Mouse (Mus musculus) Muller cell, postnatal 12 days (primary cell): ENCODE data around the gene Sept1.
"Not testable (repeated sequence)": the region's sequence is repeated elsewhere in the genome, so short reads cannot be mapped to it uniquely, and the experiment has no call there.

Source experiments
- DNase-seq: peaks from one replicate; pipeline ENCODE4 v3.0.0-alpha.2; 2015; ENCODE audit errors: inconsistent ontology term

Gene Sept1

DNA sequence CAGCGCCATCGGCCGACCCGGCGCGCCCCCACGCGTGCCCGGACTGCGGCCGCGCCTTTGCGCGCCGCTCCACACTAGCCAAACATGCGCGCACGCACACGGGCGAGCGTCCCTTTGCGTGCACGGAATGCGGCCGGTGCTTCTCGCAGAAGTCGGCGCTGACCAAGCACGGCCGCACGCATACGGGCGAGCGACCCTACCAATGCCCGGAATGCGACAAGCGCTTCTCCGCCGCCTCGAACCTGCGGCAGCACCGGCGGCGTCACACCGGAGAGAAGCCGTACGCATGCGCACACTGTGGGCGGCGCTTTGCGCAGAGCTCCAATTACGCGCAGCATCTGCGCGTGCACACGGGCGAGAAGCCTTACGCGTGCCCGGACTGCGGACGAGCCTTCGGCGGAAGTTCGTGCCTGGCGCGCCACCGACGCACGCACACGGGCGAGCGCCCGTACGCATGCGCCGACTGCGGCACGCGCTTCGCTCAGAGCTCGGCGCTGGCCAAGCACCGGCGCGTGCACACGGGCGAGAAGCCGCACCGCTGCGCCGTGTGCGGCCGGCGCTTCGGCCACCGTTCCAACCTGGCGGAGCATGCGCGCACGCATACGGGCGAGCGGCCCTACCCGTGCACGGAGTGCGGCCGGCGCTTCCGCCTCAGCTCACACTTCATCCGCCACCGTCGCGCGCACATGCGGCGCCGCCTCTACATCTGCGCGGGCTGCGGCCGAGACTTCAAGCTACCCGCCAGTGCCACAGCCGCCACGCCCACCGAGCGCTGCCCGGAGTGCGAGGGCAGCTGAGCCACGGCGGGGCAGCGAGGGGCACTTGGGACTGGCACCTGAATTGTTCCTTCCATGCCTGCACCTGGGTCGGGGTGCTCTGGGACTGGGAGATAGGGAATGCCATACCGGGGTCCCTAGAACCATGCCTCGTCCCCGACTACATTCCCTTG is 21.2 kb upstream of the Sept1 start:
- peak; percentile 95 for DNase-seq

DNA sequence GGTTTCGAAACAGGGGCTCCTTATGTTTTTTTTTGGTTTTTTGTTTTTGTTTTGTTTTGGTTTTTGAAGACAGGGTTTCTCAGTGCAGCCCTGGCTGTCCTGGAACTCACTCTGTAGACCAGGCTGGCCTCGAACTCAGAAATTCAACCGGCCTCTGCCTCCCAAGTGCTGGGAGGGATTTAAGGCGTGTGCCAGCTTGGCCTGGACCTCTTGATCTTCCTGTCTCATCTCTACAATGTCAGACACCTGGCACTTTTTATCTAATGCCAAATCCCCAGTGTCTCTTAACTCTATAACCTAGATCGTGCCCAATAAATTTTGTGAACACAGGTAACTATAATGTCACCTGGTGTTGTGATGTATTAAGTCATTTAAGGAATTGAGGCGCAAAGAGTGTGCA is 20.4 kb upstream of the Sept1 start:
- no peak for DNase-seq

DNA sequence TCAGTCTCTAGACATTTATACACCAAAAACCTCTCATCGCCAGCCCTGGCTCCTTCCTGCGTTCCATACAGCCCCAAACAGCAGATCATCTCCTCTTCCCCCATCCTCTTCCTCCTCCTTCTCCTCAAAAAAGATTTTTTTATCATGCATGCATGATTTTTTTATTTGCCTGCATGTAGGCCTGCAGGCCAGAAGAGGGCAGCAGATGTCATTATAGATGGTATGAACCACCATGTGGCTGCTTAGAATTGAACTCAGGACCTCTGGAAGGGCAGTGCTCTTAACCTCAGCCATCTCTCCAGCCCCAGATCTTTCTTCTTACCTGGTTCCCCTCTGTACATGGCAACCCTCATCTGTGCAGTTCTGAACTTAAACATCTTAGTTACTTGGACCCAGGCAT is 19.5 kb upstream of the Sept1 start:
- peak; percentile 2 for DNase-seq

DNA sequence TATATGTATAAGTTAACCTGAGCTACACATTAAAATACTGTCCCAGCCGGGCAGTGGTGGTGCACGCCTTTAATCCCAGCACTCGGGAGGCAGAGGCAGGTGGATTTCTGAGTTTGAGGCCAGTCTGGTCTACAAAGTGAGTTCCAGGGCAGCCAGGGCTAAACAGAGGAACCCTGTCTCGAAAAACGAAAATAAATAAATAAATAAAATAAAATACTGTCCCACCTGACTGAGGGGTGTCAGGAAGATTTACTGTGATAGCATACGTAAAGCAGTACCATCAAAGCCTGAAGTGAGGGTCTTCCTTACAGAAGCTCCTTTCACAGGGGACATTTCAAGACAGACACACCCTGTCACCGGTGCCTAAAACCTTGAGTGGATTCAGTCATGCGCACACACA is 17.6 kb upstream of the Sept1 start:
- not testable (repeated sequence) for DNase-seq

DNA sequence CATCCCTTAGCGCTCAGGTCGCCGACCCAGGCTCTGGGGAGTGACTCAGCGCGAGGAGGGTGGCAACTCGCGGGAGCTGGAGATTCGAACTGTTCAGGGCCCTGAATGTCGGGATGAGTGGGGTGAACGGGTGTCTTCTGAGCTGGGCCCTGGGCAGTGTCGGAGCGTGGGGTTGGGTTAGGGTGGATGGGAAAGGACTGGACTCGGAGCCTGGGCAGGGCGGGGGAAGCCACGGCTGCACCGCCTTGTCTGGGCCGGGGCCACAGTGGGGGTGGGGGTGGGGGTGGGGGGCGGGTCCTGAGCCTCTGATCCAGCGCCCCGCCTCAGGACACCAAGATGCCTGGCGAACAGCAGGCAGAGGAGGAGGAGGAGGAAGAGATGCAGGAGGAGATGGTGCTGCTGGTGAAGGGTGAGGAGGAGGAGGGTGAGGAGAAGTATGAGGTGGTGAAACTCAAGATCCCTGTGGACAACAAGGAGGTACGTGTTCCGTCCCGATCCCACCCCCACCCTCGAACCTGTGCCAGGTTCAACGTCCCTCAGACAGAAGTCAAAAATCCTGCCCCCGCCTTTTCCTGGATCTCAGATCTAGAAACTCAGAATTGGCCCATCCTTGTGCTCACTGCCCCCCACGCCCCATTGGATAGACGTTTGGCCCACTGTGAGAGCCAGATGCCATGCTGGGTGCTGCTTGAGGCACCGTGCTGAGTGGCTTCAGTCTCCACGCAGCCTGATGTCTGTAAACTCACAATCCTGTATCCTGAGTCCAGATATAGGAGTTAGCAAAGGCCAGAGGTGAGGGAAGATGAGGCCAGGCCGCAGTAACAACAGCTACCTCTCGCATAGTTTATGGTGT is 12.0 kb upstream of the Sept1 start:
- DNase-seq, result peak; percentile 36

DNA sequence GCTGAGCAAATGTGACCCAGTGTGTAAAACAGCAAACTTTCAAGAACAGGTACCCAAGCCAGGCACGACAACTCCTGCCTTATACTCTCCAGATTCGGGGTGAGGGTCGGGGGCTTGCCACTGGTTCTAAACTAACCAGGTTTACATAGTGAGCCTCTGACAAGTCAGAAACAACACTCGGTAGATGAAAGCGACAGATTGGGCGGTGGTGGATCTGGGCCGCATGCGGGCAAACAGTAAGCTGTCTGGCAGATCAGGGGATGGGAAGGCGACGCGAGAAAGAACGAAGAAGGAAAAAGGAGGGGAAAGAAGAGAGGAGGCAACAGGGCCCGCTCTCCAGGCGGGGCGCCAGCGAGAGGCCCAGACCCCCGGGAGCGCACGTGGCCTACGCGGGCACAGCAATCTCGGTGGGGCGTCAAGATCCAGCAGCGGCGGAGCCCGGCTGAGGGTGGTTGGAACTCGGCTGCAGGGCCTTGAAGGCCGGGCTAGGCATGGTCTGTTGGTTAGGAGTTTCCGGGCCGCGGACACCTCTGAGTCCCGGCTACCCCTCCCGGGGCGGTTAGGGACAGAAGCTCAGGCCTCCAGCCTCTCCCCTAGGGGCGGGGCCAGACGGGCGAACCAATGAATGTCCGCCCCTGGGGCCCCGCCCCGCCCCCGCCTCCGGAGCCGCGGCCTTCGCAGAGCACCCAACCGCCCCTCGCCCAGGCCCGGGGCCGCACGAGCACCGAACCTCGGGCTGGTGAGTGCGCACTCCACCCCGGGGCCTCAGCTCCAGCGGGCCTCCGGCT is 11.1 kb upstream of the Sept1 start, which contains the start of gene Zfp771:
Zfp771 (plus strand) TSS at position 405 of the 788 bp plus-strand sequence.
- peak; percentile 99 for DNase-seq

DNA sequence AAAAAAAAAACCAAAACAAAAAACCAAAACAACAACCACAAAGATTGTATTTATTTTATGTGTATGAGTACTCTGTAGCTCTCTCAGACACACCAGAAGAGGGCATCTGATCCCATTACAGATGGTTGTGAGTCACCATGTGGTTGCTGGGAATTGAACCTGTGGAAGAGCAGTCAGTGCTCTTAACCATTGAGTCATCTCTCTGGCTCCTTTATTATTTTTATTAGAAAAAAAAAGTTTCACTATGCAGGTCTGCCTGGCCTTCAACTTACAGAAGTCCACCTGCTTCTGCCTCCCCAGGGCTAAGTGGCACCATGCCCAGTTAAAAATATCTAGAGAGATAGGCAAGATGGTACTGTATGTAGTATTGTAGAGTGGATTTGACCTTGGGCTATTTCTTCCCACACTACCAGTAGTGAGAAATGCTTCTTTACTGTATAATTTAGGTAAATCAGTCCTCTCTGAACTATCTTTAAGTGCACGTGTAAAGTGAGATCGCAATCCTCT is 10.5 kb upstream of the Sept1 start:
- DNase-seq, result no peak

DNA sequence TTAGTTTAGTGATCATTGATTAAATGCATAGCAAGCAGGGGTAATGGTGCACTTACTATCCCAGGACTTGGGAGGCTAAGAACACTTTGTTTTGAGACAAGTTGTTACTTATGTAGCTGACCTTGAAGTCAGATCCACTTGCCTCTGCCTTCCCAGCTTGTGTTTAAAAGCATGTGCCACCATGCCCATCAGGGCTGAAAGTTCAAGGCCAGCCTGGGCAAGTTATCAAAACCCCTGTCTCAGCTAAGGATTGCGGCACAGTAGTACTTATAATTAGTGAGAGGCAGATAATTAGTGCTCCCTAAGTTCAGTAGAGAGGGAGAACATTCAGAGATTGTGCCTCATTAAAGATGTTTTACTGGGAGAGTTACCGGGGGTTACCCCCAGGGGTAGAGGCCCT is 1.8 kb upstream of the Sept1 start:
- no peak for DNase-seq

DNA sequence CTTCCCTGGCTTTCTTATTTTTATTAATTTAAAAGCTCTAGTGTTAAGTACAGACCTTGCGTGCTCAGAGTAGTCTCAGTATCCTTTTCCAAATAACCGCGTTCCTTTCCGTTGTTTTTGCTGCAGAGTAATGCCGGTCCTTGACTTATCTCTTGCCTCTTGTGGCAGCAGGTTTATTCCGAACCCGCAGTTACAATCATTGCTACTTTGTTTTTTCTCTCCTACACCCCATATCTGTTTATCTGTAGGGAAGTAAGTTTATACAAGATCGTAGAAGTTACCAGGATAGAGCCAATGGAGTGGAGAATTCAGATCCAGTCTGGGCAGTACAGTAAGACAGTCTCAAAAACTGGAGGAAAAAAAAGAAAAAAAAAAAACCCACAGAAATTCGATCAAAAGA is 835 bp upstream of the Sept1 start:
- DNase-seq, result no peak

DNA sequence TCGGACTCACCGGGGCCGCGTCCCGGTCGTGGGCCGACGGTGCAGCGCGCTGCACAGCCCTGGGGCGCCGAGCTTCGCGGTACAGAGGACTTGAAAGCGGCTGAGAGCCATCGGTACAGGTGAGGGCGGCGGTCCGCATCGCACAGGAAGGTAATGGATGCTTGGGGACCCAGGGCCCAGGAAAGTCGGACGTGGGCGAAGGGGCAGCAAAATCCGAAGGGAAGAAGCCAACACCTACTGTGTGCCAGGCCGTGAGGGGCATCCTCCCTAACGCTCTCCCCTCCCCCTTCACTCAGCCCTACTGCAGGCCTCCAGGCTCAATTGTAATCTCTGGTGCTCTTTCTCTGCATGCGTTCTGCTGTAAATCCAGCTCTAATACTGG is 429 bp upstream of the Sept1 start:
- no peak for DNase-seq

DNA sequence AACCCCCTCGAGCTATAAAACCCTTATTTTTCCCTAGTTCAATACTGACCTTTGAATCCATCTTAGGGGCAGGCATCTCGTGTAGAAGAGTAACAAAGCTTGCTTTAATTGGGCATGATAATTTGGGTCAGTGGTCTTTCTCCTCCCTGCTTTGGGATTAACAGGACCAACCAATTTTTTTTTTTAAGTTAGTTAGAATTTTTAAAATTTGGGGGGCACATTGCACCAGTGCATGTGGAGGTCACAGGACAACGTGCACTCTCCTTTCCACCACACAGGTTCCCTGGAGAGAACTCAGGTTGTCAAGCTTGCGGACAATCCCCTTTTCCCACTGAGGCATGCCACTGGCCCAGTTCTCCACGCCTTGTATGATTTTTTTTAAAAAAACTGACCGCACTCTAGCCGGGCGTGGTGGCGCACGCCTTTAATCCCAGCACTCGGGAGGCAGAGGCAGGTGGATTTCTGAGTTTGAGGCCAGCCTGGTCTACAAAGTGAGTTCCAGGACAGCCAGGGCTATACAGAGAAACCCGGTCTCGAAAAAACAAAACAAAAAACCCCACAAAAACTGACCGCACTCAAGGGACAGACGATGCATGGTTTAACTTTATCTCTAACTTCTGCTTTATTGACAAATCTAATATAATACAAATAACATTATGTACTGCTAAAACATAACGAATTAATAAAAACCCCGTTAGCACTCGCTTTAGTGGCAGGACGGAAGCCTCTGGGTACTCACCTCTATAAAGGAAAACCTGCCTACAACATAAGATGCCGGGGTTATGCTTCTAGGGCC is 906 bp downstream of the Sept1 start:
- peak; percentile 6 for DNase-seq

DNA sequence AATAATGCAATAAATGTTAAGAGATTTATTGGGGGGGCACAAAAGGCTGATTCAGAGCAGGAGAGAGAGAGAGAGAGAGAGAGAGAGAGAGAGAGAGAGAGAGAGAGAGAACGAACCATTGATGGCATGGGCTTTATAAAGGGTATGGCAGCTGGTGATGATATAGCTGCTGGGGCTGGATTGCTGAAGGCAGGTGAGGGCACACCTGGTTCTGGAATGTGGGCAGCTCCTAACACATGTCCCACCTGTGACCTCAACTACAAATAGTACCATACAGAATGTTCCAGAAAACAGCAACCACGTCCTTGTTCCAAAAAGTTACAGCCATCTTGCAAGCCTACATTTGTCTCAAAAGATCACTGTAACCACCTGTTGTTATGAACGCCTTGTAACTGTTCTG is 1.6 kb downstream of the Sept1 start:
- DNase-seq, result no peak

DNA sequence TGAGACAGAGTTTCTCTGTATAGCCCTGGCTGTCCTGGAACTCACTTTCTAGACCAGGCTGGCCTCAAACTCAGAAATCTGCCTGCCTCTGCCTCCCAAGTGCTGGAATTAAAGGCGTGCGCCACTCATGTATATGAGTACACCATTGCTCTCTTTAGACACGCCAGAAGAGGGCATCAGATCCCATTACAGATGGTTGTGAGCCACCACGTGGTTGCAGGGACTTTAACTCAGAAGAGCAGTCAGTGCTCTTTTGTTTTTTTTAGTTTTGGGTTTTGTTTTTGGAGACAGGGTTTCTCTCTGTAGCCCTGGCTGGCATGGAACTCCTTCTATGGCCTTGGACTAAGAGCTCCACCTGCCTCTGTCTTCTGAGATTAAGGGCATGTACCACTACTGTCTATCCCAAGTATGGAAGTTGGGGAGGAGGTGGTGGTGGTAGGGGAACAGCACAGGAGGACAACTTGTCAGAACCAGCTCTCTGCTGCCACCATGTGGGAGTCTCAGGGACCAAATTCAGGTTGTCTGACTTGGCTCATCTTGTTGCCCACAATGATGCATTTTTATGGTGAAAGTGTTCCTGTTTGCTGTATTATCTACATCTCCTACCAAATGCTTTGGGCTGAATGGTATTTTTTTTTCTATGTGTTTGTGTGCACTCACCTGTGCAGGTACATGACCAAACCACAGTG is 4.2 kb downstream of the Sept1 start:
- DNase-seq, result peak; percentile 69

DNA sequence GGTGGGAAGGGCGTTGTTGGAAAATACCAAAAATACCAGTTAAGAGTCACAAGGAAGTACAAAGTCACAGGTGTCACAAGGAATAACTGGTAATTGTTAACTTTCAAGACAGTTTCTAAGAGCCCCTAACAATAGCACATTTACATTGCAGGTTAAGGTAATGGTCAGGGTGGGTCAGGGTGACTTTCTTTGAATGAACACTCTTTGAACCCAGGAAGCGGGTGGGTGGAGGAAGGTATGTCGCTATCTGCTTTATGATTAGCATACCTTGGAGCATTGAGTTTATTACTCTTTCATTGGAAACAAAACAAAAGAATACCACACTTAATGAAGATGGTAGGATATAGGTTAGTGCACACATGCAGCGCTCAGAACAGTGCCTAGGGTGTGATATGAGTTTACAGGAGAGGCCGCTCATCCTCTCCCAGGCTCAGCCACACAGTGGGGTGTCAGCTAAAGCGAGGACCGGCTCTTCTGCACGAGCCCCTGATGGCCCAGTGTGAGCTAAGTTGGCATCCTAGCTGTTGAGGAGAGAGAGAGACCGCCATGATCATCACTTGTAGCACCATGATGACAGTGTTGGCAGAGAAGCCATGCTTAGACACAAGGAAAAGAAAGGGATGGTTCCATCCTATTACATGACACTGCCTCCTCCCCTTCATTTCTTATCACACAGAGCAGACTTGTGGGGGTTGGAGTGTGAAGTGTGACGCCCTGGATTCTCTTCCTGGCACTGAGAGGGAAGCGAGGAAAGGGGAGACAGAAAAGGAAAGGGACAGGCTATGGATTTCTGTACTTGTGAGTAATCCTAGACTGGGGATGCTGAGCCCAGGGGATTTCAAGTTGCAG is 7.6 kb downstream of the Sept1 start:
- no peak for DNase-seq

DNA sequence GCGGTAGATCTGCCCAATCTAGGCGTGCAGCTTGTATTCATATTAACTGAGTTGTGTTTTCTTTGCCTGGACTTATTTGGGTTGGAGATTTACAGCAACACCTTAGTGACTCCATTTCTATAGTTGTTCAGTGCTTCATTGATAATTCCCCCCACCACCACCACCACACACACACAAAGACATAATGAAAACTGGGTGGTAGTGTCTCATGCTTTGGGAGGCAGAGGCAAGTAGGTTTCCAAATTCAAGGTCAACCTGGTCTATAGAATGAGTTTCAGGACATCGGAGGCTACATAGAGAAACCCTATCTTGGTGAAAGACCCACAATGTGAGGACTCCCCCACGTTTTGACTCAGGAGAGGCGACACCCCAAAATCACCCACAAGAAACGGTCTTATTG is 8.3 kb downstream of the Sept1 start:
- no peak for DNase-seq

DNA sequence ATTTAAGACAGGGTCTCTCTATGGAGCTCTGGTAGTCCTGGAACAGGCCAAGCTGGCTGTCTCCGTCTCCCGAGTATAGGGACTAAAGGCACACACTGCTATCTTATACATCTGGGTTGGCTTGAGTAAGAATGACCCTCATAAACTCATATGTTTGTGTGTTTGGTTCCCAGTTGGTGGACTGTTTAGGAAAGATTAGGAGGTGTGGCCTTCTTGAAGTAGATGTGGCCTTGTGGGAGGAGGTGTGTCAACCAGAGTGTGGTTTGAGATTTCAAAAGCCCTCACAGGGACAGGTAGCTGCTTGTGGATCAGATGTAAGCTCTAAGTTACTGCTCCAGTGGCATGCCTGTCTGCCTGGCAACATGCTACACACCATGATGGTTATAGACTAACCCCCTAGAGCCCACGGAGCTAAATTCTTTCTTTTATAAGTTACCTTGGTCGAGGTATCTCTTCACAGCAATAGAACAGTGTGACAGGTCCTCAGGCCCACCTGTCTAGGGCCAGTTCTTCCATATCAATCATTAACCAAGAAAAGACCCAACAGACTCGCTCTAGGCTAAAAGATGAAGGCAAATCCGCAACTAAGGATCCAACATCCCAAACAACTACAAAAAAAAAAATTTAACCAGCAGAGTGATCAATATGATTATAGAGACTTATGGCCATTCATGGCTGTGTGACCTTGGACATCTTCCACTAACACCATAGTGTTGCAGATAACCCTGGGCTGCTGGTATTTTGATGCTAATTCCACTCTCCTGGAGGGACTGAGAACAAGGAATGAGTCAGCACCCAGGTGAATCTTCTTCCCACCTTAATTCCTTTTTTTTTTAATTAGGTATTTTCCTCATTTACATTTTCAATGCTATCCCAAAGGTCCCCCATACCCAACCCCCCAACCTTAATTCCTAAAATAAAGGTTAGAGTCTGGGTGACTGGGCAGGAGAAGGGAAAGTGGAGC is 9.1 kb downstream of the Sept1 start:
- DNase-seq, result no peak

DNA sequence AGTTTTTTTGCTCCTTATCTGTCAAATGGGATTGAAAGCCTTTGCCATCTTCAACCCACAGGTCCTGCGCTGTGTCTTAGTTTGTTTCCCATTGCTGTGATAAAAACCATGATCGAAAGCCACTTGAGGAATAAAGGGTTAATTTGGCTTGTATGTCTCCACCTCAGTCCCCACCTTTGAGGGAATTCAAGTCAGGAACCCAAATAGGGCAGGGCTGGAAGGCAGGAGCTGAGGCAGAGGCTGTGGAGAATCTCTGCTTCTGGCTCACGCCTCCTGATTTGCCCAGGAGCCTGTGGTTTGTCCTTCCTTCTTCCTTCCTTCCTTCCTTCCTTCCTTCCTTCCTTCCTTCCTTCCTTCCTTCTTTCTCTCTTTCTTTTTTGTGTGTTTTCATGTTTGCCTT is 9.8 kb downstream of the Sept1 start:
- DNase-seq, result no peak

DNA sequence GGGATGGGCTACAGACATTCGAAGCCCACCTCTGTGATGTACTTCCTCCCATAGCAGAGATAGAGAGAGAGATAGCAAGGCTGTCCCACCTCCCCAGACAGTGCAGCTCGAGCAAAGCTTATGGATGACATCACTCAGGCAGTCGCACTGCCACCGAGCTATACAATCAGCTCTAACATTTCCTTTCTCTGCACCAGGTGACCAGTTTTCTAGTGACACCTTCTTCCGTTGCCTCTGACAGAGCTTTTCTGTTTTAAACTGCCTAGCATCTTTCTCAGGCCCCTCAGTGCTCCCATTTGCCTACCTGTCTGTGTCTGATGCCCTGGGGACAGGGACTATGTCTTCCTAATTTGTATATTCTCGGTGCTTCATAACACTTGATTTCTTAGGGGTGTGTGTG is 12.5 kb downstream of the Sept1 start:
- no peak for DNase-seq
